Mouse (Mus musculus) small intestine, adult 2 months (tissue): ENCODE measurements around the gene Tsga10ip.

ENCODE experiments used
- CTCF ChIP-seq: fragments of 200-500 bp; IDR thresholded peaks from 2 replicates; pipeline ENCODE4 v1.5.1; 2012; ENCODE audit warnings: low read depth, mild to moderate bottlenecking, control low read depth, inconsistent platforms, low read length, moderate library complexity, mixed read lengths; ENCODE audit not compliant: insufficient replicate concordance, insufficient read length; ENCODE audit errors: extremely low read depth
- POLR2A ChIP-seq: fragments of 200-500 bp; IDR thresholded peaks from 2 replicates; pipeline ENCODE4 v1.6.1; 2012; ENCODE audit warnings: low read depth, mild to moderate bottlenecking, control low read depth, inconsistent platforms, low read length, moderate library complexity

DNA sequence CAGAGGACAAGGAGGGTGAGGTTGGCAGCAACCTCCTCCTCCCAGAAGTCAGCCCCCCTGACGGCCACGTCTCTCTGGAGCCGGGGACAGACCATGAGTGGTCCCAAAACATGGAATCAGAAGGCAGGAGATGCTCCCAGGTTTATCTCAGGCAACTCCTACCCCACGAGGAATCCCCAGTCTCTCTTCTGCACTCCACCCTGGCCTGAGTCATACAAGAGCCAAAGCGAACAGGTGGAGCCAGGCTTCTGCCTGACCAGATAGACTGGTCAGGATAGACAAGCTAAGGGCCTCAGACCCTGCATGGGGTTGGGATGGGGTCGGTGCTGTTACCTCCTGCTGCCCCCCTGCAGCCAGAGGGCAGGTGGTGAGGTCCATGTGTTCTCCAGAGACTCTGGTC is 54.3 kb downstream of the Tsga10ip start:
- TF ChIP-seq CTCF (no peak), POLR2A (no peak)
